Mouse (Mus musculus): ENCODE data around the gene Mrpl41.
"Not testable (repeated sequence)": the region's sequence is repeated elsewhere in the genome, so short reads cannot be mapped to it uniquely, and the experiment has no call there.

DNA sequence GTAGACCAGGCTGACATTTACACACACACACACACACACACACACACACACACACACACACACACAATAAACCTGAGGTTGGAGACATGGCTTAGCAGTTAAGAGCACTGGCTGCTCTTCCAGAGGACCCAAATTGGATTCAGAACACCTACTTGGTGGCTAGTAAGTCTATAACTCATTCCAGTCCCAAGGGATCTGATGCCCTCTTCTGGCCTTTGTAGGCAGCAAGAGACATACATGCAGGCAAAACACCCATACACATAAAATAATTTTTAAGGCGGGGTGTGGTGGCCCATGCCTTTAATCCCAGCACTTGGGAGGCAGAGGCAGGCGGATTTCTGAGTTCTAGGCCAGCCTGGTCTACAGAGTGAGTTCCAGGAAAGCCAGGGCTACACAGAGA lies 30.6 kb downstream of the Mrpl41 start:
- TF ChIP-seq POLR2A (IDR thresholded peaks at IDR 0.05; ENCODE audit: insufficient read length, low read depth); TCF12 (IDR thresholded peaks at IDR 0.05; ENCODE audit: insufficient read depth, poor library complexity, severe bottlenecking); USF1 (IDR thresholded peaks at IDR 0.05; ENCODE audit: low read depth); TCF3 (IDR thresholded peaks at IDR 0.05; ENCODE audit: insufficient read length, low read depth); MAX (IDR thresholded peaks at IDR 0.05; ENCODE audit: low read depth); E2F4 (IDR thresholded peaks at IDR 0.05; ENCODE audit: insufficient read depth); MYOD1 (IDR thresholded peaks at IDR 0.05; ENCODE audit: control insufficient read depth in 1 of 3, insufficient read length in 2 of 3, low read depth in 2 of 3); SRF (IDR thresholded peaks at IDR 0.05; ENCODE audit: control insufficient read depth, insufficient read length, low read depth); POLR2AphosphoS2 (IDR thresholded peaks at IDR 0.05; ENCODE audit: insufficient read length, low read depth); MYOG (IDR thresholded peaks at IDR 0.05; ENCODE audit: control insufficient read depth in 1 of 3, insufficient read depth in 1 of 3, insufficient read length in 2 of 3, low read depth in 2 of 3); CEBPB (IDR thresholded peaks at IDR 0.05; ENCODE audit: insufficient read depth, poor library complexity, severe bottlenecking); REST (IDR thresholded peaks at IDR 0.05; ENCODE audit: insufficient read depth, insufficient read length): not testable (repeated sequence)
